Mouse (Mus musculus): Measurements from ENCODE around the gene Dnah8.
"Not testable (repeated sequence)": the region's sequence is repeated elsewhere in the genome, so short reads cannot be mapped to it uniquely, and the experiment has no call there.

Gene Dnah8

GRCm38 (mm10) chr17:30609305-30609979 lies 14.7 kb upstream of the Dnah8 start:
- no peak for DNase-seq (ENCODE audit: low spot score in 2 of 2)

GRCm38 (mm10) chr17:30609980-30610307 lies 14.2 kb upstream of the Dnah8 start:
- no peak for DNase-seq (ENCODE audit: low spot score in 2 of 2)

GRCm38 (mm10) chr17:30610739-30611138 lies 13.4 kb upstream of the Dnah8 start:
- no peak for DNase-seq (ENCODE audit: low spot score in 2 of 2)

GRCm38 (mm10) chr17:30611221-30612074 lies 12.7 kb upstream of the Dnah8 start:
- peak in 1 of 2 experiments; percentile 16 for DNase-seq (ENCODE audit: low spot score in 2 of 2)

GRCm38 (mm10) chr17:30612075-30612859 lies 11.9 kb upstream of the Dnah8 start:
- DNase-seq (ENCODE audit: low spot score in 2 of 2) = peak; percentile 100

GRCm38 (mm10) chr17:30613350-30613749 lies 10.8 kb upstream of the Dnah8 start:
- DNase-seq (ENCODE audit: low spot score in 2 of 2) = no peak

- no peak for DNase-seq (ENCODE audit: low spot score in 2 of 2)
Measured at GRCm38 (mm10) chr17:30616203-30616602, 8.0 kb upstream of the Dnah8 start.

- DNase-seq (ENCODE audit: low spot score in 2 of 2) = no peak
Measured at GRCm38 (mm10) chr17:30618136-30618891, 5.8 kb upstream of the Dnah8 start.

- no peak for DNase-seq (ENCODE audit: low spot score in 2 of 2)
Measured at GRCm38 (mm10) chr17:30619153-30619552, 5.0 kb upstream of the Dnah8 start.

GRCm38 (mm10) chr17:30620548-30620947 lies 3.6 kb upstream of the Dnah8 start:
- no peak for DNase-seq (ENCODE audit: low spot score in 2 of 2)

GRCm38 (mm10) chr17:30621450-30621849 lies 2.7 kb upstream of the Dnah8 start:
- DNase-seq (ENCODE audit: low spot score in 2 of 2) = no peak

GRCm38 (mm10) chr17:30623200-30623599 lies 954 bp upstream of the Dnah8 start:
- no peak for DNase-seq (ENCODE audit: low spot score in 2 of 2)

- not testable (repeated sequence) for DNase-seq (ENCODE audit: low spot score in 2 of 2)
Measured at GRCm38 (mm10) chr17:30626719-30627118, 2.6 kb downstream of the Dnah8 start, which contains the start of gene Glo1. TSS of gene Glo1 (minus strand) at chr17:30626871.

GRCm38 (mm10) chr17:30635367-30635766 lies 11.2 kb downstream of the Dnah8 start:
- DNase-seq (ENCODE audit: low spot score in 2 of 2) = no peak

- DNase-seq (ENCODE audit: low spot score in 2 of 2) = no peak
Measured at GRCm38 (mm10) chr17:30637714-30638113, 13.6 kb downstream of the Dnah8 start.

- DNase-seq (ENCODE audit: low spot score in 2 of 2) = no peak
Measured at GRCm38 (mm10) chr17:30638996-30639395, 14.8 kb downstream of the Dnah8 start.

- DNase-seq (ENCODE audit: low spot score in 2 of 2) = no peak
Measured at GRCm38 (mm10) chr17:30640896-30641295, 16.7 kb downstream of the Dnah8 start.

GRCm38 (mm10) chr17:30648770-30649169 lies 24.6 kb downstream of the Dnah8 start:
- DNase-seq (ENCODE audit: low spot score in 2 of 2) = no peak

GRCm38 (mm10) chr17:30653010-30653409 lies 28.9 kb downstream of the Dnah8 start:
- DNase-seq (ENCODE audit: low spot score in 2 of 2) = no peak

- DNase-seq (ENCODE audit: low spot score in 2 of 2) = no peak
Measured at GRCm38 (mm10) chr17:30657530-30658151, 33.5 kb downstream of the Dnah8 start.

- peak in 1 of 2 experiments; percentile 39 for DNase-seq (ENCODE audit: low spot score in 2 of 2)
Measured at GRCm38 (mm10) chr17:30658152-30658544, 34.0 kb downstream of the Dnah8 start.

Measured in heart, adult 9 months (tissue).